In genomic region chr10:75774102-75774501, GRCm38 (mm10) we compare ENCODE assay signal across 20 mouse cellular contexts. TPM values are rescaled to one million over a fixed set of nuclear protein-coding genes. Genes with fewer than 3 reads are reported as not detected.
DNase-seq lines count a peak whose midpoint lies in the region; ATAC-seq and TF ChIP-seq lines count a peak whose summit lies in the region.
"Had no signal": no experiment of that assay in that cellular context is flagged by ENCODE, and none has a peak within 500 bp of the region (broad histone marks: within the 10 kb centered on the region; RNA-seq: fewer than 3 reads in every experiment).

No protein-coding gene starts in this region.

- WGBS in embryonic facial prominence, embryonic 15.5 days: 91% methylated on average over 5 of the region's 5 CpGs
- WGBS in embryonic facial prominence, embryonic 10.5 days: 91% methylated on average over 5 of the region's 5 CpGs
- WGBS in kidney, postnatal 0 days: 88% methylated on average over 5 of the region's 5 CpGs
- WGBS in midbrain, embryonic 12.5 days: 96% methylated on average over 5 of the region's 5 CpGs
- 89% methylated on average over 5 of the region's 5 CpGs for WGBS in midbrain, embryonic 14.5 days
- WGBS in stomach, postnatal 0 days: 81% methylated on average over 5 of the region's 5 CpGs

- H3K36me3 ChIP-seq in embryonic facial prominence, embryonic 15.5 days: no peaks in the 10 kb centered on the region
- H3K36me3 ChIP-seq in embryonic facial prominence, embryonic 10.5 days (replicated peaks): no peaks in the 10 kb centered on the region
- H3K36me3 ChIP-seq in kidney, postnatal 0 days (ENCODE audit: insufficient read depth, low read length): no peaks in the 10 kb centered on the region
- no peaks in the 10 kb centered on the region for H3K36me3 ChIP-seq in midbrain, embryonic 12.5 days
- no peaks in the 10 kb centered on the region for H3K36me3 ChIP-seq in midbrain, embryonic 14.5 days (ENCODE audit: control insufficient read depth, insufficient read depth, low read length)
- H3K36me3 ChIP-seq in stomach, postnatal 0 days (ENCODE audit: control insufficient read depth, insufficient read depth, low read length): no peaks in the 10 kb centered on the region
- H3K36me3 ChIP-seq: embryonic facial prominence, embryonic 12.5 days; forebrain, embryonic 12.5 days; hindbrain, embryonic 12.5 days had no signal

- no peak for TF ChIP-seq CTCF in kidney, postnatal 0 days (IDR thresholded peaks at IDR 0.05; ENCODE audit: low read depth)
- no peak for TF ChIP-seq CTCF in stomach, postnatal 0 days (IDR thresholded peaks at IDR 0.05; ENCODE audit: low read depth)

- H3K4me3 ChIP-seq in embryonic facial prominence, embryonic 15.5 days (replicated peaks): peak overlapping the region; percentile 70; the same call in 1 of the 2 replicates
- no peak overlapping the region for H3K4me3 ChIP-seq in embryonic facial prominence, embryonic 10.5 days
- no peak overlapping the region for H3K4me3 ChIP-seq in kidney, postnatal 0 days (replicated peaks; ENCODE audit: low read depth, low read length)
- H3K4me3 ChIP-seq in midbrain, embryonic 12.5 days: no peak overlapping the region
- H3K4me3 ChIP-seq in midbrain, embryonic 14.5 days (replicated peaks; ENCODE audit: low read depth, low read length): no peak overlapping the region
- no peak overlapping the region for H3K4me3 ChIP-seq in stomach, postnatal 0 days (ENCODE audit: low read depth, low read length)

- DNase-seq in embryonic facial prominence, embryonic 10.5 days (ENCODE audit: low spot score): no peak
- no peak for DNase-seq in kidney, postnatal 0 days (ENCODE audit: low spot score)
- DNase-seq in kidney, postnatal 10 days: no peak
- DNase-seq in midbrain, embryonic 14.5 days: no peak
- DNase-seq in stomach, postnatal 0 days (ENCODE audit: low spot score): no peak
- DNase-seq: adrenal gland, postnatal 36 days; cerebellum, postnatal 10 days; gastrocnemius, postnatal 25 days; heart, postnatal 4 days had no signal

- H3K4me1 ChIP-seq in embryonic facial prominence, embryonic 15.5 days: peaks cover 10% of the 10 kb centered on the region; the same call in 1 of the 2 replicates
- H3K4me1 ChIP-seq in embryonic facial prominence, embryonic 10.5 days: peaks cover 12% of the 10 kb centered on the region
- H3K4me1 ChIP-seq in kidney, postnatal 0 days (replicated peaks; ENCODE audit: insufficient read depth, low read length): no peaks in the 10 kb centered on the region
- H3K4me1 ChIP-seq in midbrain, embryonic 12.5 days: peaks cover 7% of the 10 kb centered on the region; the same call in 1 of the 2 replicates
- H3K4me1 ChIP-seq in midbrain, embryonic 14.5 days (ENCODE audit: control insufficient read depth, insufficient read depth, low read length): 0 out of 2 replicates have a peak, but pooled peaks cover 7% of the 10 kb centered on the region
- no peaks in the 10 kb centered on the region for H3K4me1 ChIP-seq in stomach, postnatal 0 days (replicated peaks; ENCODE audit: control insufficient read depth, insufficient read depth)

- no peak overlapping the region for H3K27ac ChIP-seq in embryonic facial prominence, embryonic 15.5 days (replicated peaks)
- H3K27ac ChIP-seq in embryonic facial prominence, embryonic 10.5 days (replicated peaks): no peak overlapping the region
- 0 out of 2 replicates have a peak overlapping the region, but pooled peaks have one; percentile 9 for H3K27ac ChIP-seq in kidney, postnatal 0 days
- no peak overlapping the region for H3K27ac ChIP-seq in midbrain, embryonic 12.5 days (replicated peaks)
- H3K27ac ChIP-seq in midbrain, embryonic 14.5 days (replicated peaks; ENCODE audit: low read depth, low read length): no peak overlapping the region
- 0 out of 2 replicates have a peak overlapping the region, but pooled peaks have one; percentile 1 for H3K27ac ChIP-seq in stomach, postnatal 0 days (replicated peaks)
- H3K27ac ChIP-seq: embryonic facial prominence, embryonic 12.5 days; forebrain, embryonic 12.5 days; hindbrain, embryonic 12.5 days had no signal

- peaks cover 4% of the 10 kb centered on the region; the same call in 1 of the 2 replicates for H3K27me3 ChIP-seq in embryonic facial prominence, embryonic 15.5 days
- peaks cover 6% of the 10 kb centered on the region for H3K27me3 ChIP-seq in embryonic facial prominence, embryonic 10.5 days (replicated peaks; ENCODE audit: low read depth, poor library complexity, severe bottlenecking)
- H3K27me3 ChIP-seq in kidney, postnatal 0 days (ENCODE audit: insufficient read depth, low read length): no peaks in the 10 kb centered on the region
- peaks cover 26% of the 10 kb centered on the region for H3K27me3 ChIP-seq in midbrain, embryonic 12.5 days
- peaks cover 3% of the 10 kb centered on the region; the same call in 1 of the 2 replicates for H3K27me3 ChIP-seq in midbrain, embryonic 14.5 days (ENCODE audit: control insufficient read depth, insufficient read depth, low read length)
- H3K27me3 ChIP-seq in stomach, postnatal 0 days (ENCODE audit: control insufficient read depth, insufficient read depth, low read length): no peaks in the 10 kb centered on the region

- no peak overlapping the region for H3K4me2 ChIP-seq in embryonic facial prominence, embryonic 15.5 days (replicated peaks)
- H3K4me2 ChIP-seq in kidney, postnatal 0 days (ENCODE audit: low read length): no peak overlapping the region
- peak overlapping the region; percentile 96; the same call in 1 of the 2 replicates for H3K4me2 ChIP-seq in midbrain, embryonic 12.5 days (replicated peaks)
- no peak overlapping the region for H3K4me2 ChIP-seq in midbrain, embryonic 14.5 days (ENCODE audit: low read length)
- H3K4me2 ChIP-seq in stomach, postnatal 0 days (replicated peaks; ENCODE audit: low read depth): no peak overlapping the region

- ATAC-seq in embryonic facial prominence, embryonic 15.5 days (ENCODE audit: insufficient number of reproducible peaks, low FRiP score, low TSS enrichment, low read depth): no peak
- ATAC-seq in kidney, postnatal 0 days (replicated peaks; ENCODE audit: low FRiP score, low read depth): no peak
- no peak for ATAC-seq in midbrain, embryonic 12.5 days (ENCODE audit: low FRiP score, low read depth)
- ATAC-seq in midbrain, embryonic 14.5 days (ENCODE audit: low FRiP score, low TSS enrichment): no peak
- ATAC-seq in stomach, postnatal 0 days (ENCODE audit: low FRiP score, low TSS enrichment): no peak

- no peak for TF ChIP-seq EP300 in stomach, postnatal 0 days (optimal IDR thresholded peaks at IDR 0.05)

- no peak overlapping the region for H3K9ac ChIP-seq in embryonic facial prominence, embryonic 15.5 days
- no peak overlapping the region for H3K9ac ChIP-seq in kidney, postnatal 0 days (ENCODE audit: low read depth, low read length)
- H3K9ac ChIP-seq in midbrain, embryonic 12.5 days (replicated peaks): no peak overlapping the region
- H3K9ac ChIP-seq in midbrain, embryonic 14.5 days (replicated peaks; ENCODE audit: low read length): no peak overlapping the region
- no peak overlapping the region for H3K9ac ChIP-seq in stomach, postnatal 0 days (ENCODE audit: low read length)
- H3K9ac ChIP-seq: embryonic facial prominence, embryonic 12.5 days; hindbrain, embryonic 12.5 days had no signal

- no peaks in the 10 kb centered on the region for H3K9me3 ChIP-seq in embryonic facial prominence, embryonic 15.5 days (replicated peaks)
- H3K9me3 ChIP-seq in embryonic facial prominence, embryonic 10.5 days: no peaks in the 10 kb centered on the region
- no peaks in the 10 kb centered on the region for H3K9me3 ChIP-seq in kidney, postnatal 0 days (replicated peaks; ENCODE audit: low read length)
- 0 out of 2 replicates have a peak, but pooled peaks cover 2% of the 10 kb centered on the region for H3K9me3 ChIP-seq in midbrain, embryonic 12.5 days
- H3K9me3 ChIP-seq in midbrain, embryonic 14.5 days (ENCODE audit: control insufficient read depth, low read length): no peaks in the 10 kb centered on the region
- H3K9me3 ChIP-seq in stomach, postnatal 0 days (ENCODE audit: control insufficient read depth, low read length): no peaks in the 10 kb centered on the region
- H3K9me3 ChIP-seq: embryonic facial prominence, embryonic 12.5 days; forebrain, embryonic 12.5 days; G1E; hindbrain, embryonic 12.5 days had no signal

RNA-seq across cellular contexts. Expression of gene Ddt, which starts 0.9 kb away (rescaled TPM):
- polyA plus RNA-seq in embryonic facial prominence, embryonic 15.5 days (2015; fragmentation: Nextera tagmentation; extraction: Ambion mirVana): 53.2 and 58.3 TPM in 2 replicates
- polyA plus RNA-seq in embryonic facial prominence, embryonic 10.5 days (2016; fragmentation: Nextera tagmentation; extraction: Ambion mirVana): 93.8 and 103 TPM in 2 replicates
- 183 and 188 TPM in 2 replicates for polyA plus RNA-seq in kidney, postnatal 0 days (2015; fragmentation: Nextera tagmentation; extraction: Ambion mirVana)
- 82.1 and 83.0 TPM in 2 replicates for polyA plus RNA-seq in midbrain, embryonic 12.5 days (2016; fragmentation: Nextera tagmentation; extraction: Ambion mirVana)
- polyA plus RNA-seq in midbrain, embryonic 14.5 days (2014; fragmentation: Nextera tagmentation; extraction: Ambion mirVana): 75.9 and 94.5 TPM in 2 replicates
- polyA plus RNA-seq in stomach, postnatal 0 days (2015; fragmentation: Nextera tagmentation; extraction: Ambion mirVana): 64.1 and 68.4 TPM in 2 replicates

RNA-seq across cellular contexts. Expression of gene Gm20441, which starts 6.7 kb away (rescaled TPM):
- not detected in 2 replicates for polyA plus RNA-seq in embryonic facial prominence, embryonic 15.5 days (2015; fragmentation: Nextera tagmentation; extraction: Ambion mirVana)
- not detected in 2 replicates for polyA plus RNA-seq in embryonic facial prominence, embryonic 10.5 days (2016; fragmentation: Nextera tagmentation; extraction: Ambion mirVana)
- polyA plus RNA-seq in kidney, postnatal 0 days (2015; fragmentation: Nextera tagmentation; extraction: Ambion mirVana): 0.71 TPM in 1 of 2 replicates, not detected in the other
- polyA plus RNA-seq in midbrain, embryonic 12.5 days (2016; fragmentation: Nextera tagmentation; extraction: Ambion mirVana): not detected in 2 replicates
- polyA plus RNA-seq in midbrain, embryonic 14.5 days (2014; fragmentation: Nextera tagmentation; extraction: Ambion mirVana): not detected in 2 replicates
- 0.16 and 0.64 TPM in 2 replicates for polyA plus RNA-seq in stomach, postnatal 0 days (2015; fragmentation: Nextera tagmentation; extraction: Ambion mirVana)
- polyA plus RNA-seq: CD4-positive, CD25-positive, alpha-beta regulatory T cell, adult 4 months; cerebellum, adult 2 months; embryonic facial prominence, embryonic 12.5 days; forebrain, embryonic 12.5 days; forebrain, embryonic 16.5 days; frontal cortex, adult 2 months; G1E; heart, embryonic 14.5 days; hindbrain, embryonic 12.5 days had no signal

RNA-seq across cellular contexts. Expression of gene Gstt3, which starts 7.1 kb away (rescaled TPM):
- 17.1 and 18.1 TPM in 2 replicates for polyA plus RNA-seq in embryonic facial prominence, embryonic 15.5 days (2015; fragmentation: Nextera tagmentation; extraction: Ambion mirVana)
- 2.4 and 4.3 TPM in 2 replicates for polyA plus RNA-seq in embryonic facial prominence, embryonic 10.5 days (2016; fragmentation: Nextera tagmentation; extraction: Ambion mirVana)
- polyA plus RNA-seq in kidney, postnatal 0 days (2015; fragmentation: Nextera tagmentation; extraction: Ambion mirVana): 76.5 and 78.3 TPM in 2 replicates
- polyA plus RNA-seq in midbrain, embryonic 12.5 days (2016; fragmentation: Nextera tagmentation; extraction: Ambion mirVana): 1.3 and 2.4 TPM in 2 replicates
- 0.23 and 1.1 TPM in 2 replicates for polyA plus RNA-seq in midbrain, embryonic 14.5 days (2014; fragmentation: Nextera tagmentation; extraction: Ambion mirVana)
- polyA plus RNA-seq in stomach, postnatal 0 days (2015; fragmentation: Nextera tagmentation; extraction: Ambion mirVana): 72.6 and 77.8 TPM in 2 replicates

RNA-seq across cellular contexts. Expression of gene Cabin1, which starts 10.0 kb away (rescaled TPM):
- polyA plus RNA-seq in embryonic facial prominence, embryonic 15.5 days (2015; fragmentation: Nextera tagmentation; extraction: Ambion mirVana): 29.4 and 30.0 TPM in 2 replicates
- polyA plus RNA-seq in embryonic facial prominence, embryonic 10.5 days (2016; fragmentation: Nextera tagmentation; extraction: Ambion mirVana): 32.5 and 39.0 TPM in 2 replicates
- 20.5 and 24.0 TPM in 2 replicates for polyA plus RNA-seq in kidney, postnatal 0 days (2015; fragmentation: Nextera tagmentation; extraction: Ambion mirVana)
- 46.3 and 49.2 TPM in 2 replicates for polyA plus RNA-seq in midbrain, embryonic 12.5 days (2016; fragmentation: Nextera tagmentation; extraction: Ambion mirVana)
- polyA plus RNA-seq in midbrain, embryonic 14.5 days (2014; fragmentation: Nextera tagmentation; extraction: Ambion mirVana): 47.2 and 54.5 TPM in 2 replicates
- 13.9 and 14.7 TPM in 2 replicates for polyA plus RNA-seq in stomach, postnatal 0 days (2015; fragmentation: Nextera tagmentation; extraction: Ambion mirVana)

RNA-seq across cellular contexts. Expression of gene Gstt1, which starts 24.3 kb away (rescaled TPM):
- polyA plus RNA-seq in embryonic facial prominence, embryonic 15.5 days (2015; fragmentation: Nextera tagmentation; extraction: Ambion mirVana): 13.8 and 14.5 TPM in 2 replicates
- 3.0 and 4.3 TPM in 2 replicates for polyA plus RNA-seq in embryonic facial prominence, embryonic 10.5 days (2016; fragmentation: Nextera tagmentation; extraction: Ambion mirVana)
- 33.2 and 34.4 TPM in 2 replicates for polyA plus RNA-seq in kidney, postnatal 0 days (2015; fragmentation: Nextera tagmentation; extraction: Ambion mirVana)
- 5.3 and 7.0 TPM in 2 replicates for polyA plus RNA-seq in midbrain, embryonic 12.5 days (2016; fragmentation: Nextera tagmentation; extraction: Ambion mirVana)
- polyA plus RNA-seq in midbrain, embryonic 14.5 days (2014; fragmentation: Nextera tagmentation; extraction: Ambion mirVana): 9.8 and 12.4 TPM in 2 replicates
- polyA plus RNA-seq in stomach, postnatal 0 days (2015; fragmentation: Nextera tagmentation; extraction: Ambion mirVana): 16.1 and 19.7 TPM in 2 replicates

Comparison
In these comparisons a context has a peak if more than half of its experiments do, and no peak if none do; other contexts are left out.
1. H3K27ac ChIP-seq: peak in kidney, postnatal 0 days (single experiment) and stomach, postnatal 0 days (single experiment); none in embryonic facial prominence, embryonic 15.5 days (single experiment), embryonic facial prominence, embryonic 10.5 days (single experiment), midbrain, embryonic 12.5 days (single experiment) and midbrain, embryonic 14.5 days (single experiment).